Mouse (Mus musculus) heart, adult 9 months (tissue): ENCODE measurements around the gene Fancd2.
A peak's percentile ranks its signal among the peaks of the same experiment; 100 is the strongest.

Experiments
- DNase-seq, 2 experiments: peaks; one replicate each; pipeline ENCODE4 v3.0.0; 2022; ENCODE audit warnings: low spot score in 2 of 2

Fancd2 gene

GRCm38 (mm10) chr6:113530932-113531839 lies at the start of gene Fancd2, which contains the start of gene Emc3:
Gene Fancd2, plus strand, starts transcription at chr6:113531682.
Gene Emc3, minus strand, starts transcription at chr6:113531652.
- peak; percentile 75 to 87 for DNase-seq

GRCm38 (mm10) chr6:113482477-113483099 lies 48.9 kb upstream of the Fancd2 start:
- DNase-seq = peak; percentile 30 to 33

GRCm38 (mm10) chr6:113483100-113483615 lies 48.3 kb upstream of the Fancd2 start, which contains the start of gene Creld1:
Gene Creld1, plus strand, starts transcription at chr6:113483297.
- DNase-seq = peak; percentile 96 to 97

DNA sequence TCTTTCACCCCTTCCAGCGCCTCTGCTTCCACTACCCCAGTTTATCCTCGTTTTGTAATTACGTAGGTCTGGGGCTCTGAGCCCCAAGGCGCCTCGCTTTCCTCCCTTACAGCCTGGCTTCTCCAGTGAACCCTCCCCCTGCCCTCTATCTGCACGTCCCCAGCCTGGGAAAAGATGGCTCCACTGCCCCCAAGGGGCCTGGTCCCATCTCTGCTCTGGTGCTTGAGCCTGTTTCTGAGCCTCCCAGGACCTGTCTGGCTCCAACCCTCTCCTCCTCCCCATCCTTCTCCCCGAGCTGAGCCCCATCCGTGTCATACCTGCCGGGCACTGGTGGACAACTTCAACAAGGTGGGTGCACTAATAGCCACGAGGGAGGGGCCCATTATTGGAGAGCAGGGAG lies 47.8 kb upstream of the Fancd2 start:
- DNase-seq = peak; percentile 27 to 46

DNA sequence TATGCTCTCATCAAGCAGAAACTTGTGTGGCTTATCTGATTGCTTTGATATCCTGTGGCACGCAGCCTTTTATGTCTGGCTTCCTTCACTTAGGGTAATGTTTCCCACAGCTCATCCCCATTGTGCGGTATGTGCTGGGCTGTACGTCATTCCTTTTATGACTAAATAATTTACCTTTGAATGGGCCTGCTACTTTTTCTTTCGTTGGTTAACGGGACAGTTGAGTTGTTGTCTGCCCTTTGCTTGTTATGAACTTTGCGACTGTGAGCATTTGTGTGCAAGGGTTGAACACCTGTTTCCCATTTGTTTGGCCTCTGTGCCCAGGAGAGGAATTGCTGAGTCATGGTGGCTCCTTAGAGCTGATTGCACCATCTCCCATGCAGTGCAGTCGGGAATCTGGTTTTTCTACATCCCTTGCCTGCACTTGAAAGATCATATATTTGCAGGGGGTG lies 44.3 kb upstream of the Fancd2 start:
- no peak for DNase-seq

DNA sequence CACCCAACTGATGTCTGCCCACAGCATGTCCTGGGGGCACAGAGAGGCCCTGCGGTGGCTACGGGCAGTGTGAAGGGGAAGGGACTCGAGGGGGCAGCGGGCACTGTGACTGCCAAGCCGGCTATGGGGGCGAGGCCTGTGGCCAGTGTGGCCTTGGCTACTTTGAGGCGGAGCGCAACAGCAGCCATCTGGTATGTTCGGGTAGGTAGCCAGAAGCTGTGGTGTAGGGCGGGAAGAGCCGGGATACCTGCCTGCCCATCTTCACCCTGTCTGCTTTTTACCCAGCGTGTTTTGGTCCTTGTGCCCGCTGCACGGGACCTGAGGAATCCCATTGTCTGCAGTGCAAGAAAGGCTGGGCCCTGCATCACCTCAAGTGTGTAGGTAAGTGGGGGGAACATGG lies 42.1 kb upstream of the Fancd2 start:
- DNase-seq = no peak

- no peak for DNase-seq
These were observed 39.2 kb upstream of the Fancd2 start for GRCm38 (mm10) chr6:113492101-113492864.

GRCm38 (mm10) chr6:113494258-113494788 lies 37.2 kb upstream of the Fancd2 start:
- peak; percentile 69 to 75 for DNase-seq

DNA sequence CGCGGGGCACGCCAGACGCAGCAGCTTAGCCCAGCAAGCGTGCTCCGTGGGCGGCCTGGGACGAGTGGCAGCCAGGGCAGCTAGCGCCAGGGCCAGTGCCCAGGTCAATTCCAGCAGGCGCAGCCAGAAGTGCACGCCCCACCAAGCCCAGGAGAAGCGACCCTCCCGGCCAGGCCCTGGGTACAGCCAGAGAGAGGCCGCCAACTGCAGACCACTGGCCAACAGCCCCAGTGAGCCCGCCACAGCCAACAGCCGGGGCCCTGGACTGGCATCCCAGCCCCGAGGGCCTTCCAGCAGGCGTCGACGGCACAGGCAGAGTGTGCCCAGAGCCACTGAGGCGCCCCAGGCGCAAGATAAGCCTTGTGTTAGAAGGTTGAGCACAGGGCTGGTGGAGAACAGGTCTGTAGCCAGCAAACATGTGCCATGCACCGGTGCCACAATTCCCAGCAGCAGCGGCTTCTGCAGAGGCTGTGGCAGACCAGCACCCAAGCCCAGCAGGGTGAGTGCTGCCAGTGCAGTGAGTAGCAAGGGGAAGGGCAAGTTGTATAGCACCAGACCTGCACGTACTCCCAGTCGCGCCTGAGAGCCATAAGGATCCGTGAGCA lies 36.3 kb upstream of the Fancd2 start:
- DNase-seq = no peak

DNA sequence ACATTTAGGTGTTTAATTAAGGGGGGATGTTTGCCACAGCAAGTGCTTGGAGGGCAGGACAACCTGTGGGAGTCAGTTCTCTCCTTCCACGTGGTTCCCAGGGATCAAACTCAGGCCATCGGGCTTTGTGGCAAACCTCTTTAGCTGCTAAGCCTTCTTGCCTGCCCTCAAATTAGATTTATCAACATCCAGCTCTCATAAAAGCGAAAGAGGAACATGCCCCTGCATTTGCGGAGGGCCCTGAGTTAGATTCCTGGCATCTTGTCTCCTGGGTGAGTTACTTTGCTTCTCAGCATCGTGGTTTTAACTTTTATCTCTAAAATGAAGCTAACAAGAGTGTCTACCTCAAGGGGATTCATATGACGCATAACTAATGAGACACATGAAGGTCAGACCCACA lies 32.1 kb upstream of the Fancd2 start:
- no peak for DNase-seq

- no peak for DNase-seq
These were observed 29.9 kb upstream of the Fancd2 start, which contains the start of gene Prrt3 for GRCm38 (mm10) chr6:113501388-113502084. Gene Prrt3, minus strand, starts transcription at chr6:113501931.

DNA sequence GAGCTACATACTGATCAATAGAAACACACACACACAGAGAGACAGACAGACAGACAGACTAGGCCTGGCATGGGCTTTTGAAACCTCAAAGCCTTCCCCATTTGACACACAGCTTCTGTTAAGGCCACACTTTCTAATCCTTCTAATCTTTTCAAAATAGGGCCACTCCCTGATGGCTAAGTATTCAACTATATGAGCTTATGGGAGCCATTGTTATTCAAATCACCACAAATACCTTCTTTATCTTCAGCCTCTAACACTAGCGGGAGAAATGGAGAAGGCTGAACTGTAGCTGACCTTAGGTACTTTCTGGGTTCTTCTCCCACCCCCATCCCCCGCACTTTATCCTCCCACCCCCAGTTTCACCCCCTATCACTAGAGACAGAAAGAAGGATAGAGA lies 28.7 kb upstream of the Fancd2 start:
- DNase-seq = no peak

DNA sequence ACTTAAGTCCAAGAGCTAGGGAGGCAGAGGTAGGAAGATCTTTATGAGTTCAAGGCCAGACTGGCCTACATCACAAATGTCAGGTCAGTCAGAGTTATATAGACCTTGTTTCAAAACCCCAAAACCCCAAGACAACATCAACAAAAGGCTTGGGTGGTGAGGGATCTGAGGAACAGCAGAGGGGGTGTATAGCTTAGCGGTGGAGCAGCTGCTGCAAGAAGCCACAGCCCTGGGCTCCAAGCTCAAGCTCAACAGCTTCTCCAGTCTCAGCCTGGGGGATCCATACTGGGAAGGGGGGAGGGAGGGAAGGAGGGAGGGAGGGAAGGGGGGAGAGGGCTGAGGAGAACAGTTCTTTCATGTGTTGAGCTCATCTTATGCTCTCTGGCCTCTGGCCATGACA lies 25.8 kb upstream of the Fancd2 start:
- DNase-seq = no peak

- DNase-seq = no peak
These were observed 24.4 kb upstream of the Fancd2 start for GRCm38 (mm10) chr6:113507130-113507529.

- no peak for DNase-seq
These were observed 23.1 kb upstream of the Fancd2 start for GRCm38 (mm10) chr6:113508272-113508946.

DNA sequence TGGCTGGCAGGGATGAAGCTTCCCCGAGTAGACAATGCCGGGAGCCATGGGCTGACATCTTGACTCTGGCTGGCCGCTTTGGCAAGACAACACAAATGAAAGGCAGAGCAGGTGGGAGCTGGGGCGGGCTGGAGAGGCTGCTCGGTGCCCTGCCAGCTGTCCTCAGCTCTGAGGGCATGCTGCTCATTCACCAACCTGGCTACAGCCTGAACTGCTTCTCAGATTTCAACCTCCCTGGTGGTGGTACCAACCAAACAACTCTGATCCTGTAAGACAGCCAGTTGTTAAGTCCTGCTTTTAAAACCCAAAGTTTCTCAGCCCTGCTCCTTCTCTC lies 22.6 kb upstream of the Fancd2 start:
- no peak for DNase-seq

DNA sequence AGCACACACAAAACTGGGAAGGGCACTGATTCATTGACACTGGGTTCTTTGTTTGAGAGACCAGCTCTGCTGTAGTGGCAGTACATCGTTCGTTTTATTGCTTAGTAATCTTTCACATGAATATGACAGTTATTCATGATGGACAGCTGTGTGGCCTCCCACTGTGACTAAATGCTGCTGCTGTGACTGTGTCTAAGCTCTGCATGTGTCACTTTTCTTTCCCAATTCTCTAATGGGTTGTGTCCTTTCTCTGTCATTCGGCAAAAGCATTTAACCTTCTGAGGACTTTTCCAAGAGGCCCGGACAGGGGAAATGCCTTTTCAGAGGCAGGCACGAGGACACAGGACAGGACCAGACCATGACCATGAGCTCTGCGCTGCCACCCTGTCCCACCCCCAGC lies 17.5 kb upstream of the Fancd2 start:
- DNase-seq = no peak

DNA sequence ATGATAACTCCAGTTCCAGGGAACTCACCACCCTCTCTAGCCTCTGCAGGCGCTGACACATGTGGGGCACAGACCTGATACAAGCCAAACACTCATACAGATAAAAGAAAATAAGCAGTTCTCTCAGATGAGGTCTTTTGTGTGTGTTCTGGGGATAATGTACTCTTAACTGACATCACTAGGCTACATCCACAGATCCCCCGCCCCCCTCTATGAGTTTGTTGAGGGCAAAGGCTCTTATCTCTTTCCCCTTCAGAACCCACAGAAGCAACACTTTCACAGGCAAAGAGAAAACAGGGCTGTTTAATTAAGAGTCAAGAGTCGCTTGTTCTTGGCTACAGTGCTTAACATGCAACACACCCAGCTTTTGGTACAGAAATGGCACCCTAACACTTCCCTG lies 16.9 kb upstream of the Fancd2 start:
- DNase-seq = no peak

- DNase-seq = no peak
These were observed 13.9 kb upstream of the Fancd2 start for GRCm38 (mm10) chr6:113517434-113518080.

DNA sequence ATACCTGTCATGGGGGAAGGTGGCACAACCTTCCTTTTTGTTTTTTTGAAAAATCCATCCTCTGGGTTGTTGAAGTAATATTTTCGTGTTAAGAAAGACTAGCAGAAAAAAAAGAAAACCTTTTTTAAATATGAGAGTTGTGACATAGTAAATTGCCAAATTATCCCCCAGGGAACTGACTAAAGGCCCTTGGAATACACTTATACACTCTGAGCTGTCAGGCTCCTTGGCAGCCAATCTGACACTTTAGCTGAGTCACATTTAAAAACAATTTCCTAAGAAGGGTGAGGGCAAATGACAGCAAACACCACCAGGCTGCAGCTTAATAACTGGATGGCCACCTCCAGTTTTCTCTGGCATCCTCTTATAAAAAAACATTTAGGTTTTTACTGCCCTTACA lies 9.2 kb upstream of the Fancd2 start:
- DNase-seq = no peak
